Mouse (Mus musculus) ovary, postnatal 10 days (tissue): ENCODE data around the gene Rps3.
"Not testable (repeated sequence)": the region's sequence is repeated elsewhere in the genome, so short reads cannot be mapped to it uniquely, and the experiment has no call there.

Experiments
- DNase-seq: peaks from one replicate; pipeline ENCODE4 v3.0.0; 2022; ENCODE audit warnings: low spot score

The Rps3 gene

DNA sequence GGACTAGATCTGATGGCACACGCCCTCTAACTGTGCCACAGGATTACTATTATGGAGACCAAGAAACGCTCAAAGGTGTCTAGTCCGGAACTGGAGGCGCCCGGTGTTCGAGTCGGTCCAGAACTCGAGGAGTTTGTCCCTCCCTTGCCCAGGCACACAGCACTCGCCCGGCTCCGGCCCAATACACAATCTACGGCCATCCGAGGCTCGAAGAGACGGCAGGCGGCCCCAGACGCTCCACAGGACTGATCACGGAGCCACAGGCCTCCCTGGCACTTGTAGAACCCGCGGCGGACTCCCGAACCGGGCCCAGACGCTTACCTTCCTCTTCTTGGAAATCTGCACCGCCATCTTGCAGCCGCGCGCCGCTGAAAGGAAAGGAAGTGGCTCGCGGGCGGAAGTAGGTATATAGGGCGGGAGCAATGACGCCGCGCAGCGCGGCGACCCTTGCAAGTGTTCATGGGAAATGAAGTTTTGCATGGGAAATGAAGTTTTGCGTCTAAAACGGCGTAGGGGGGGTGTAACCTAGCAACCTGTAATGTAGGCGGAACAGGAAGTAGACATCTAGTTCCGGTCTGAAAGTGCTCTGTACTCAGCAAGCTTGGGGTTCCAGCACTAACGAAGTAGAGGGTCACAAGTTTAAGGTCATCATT, at the start of gene Rps3:
TSS of gene Rps3 (minus strand) at position 468 of the 653 bp plus-strand sequence.
- peak; percentile 86 for DNase-seq

DNA sequence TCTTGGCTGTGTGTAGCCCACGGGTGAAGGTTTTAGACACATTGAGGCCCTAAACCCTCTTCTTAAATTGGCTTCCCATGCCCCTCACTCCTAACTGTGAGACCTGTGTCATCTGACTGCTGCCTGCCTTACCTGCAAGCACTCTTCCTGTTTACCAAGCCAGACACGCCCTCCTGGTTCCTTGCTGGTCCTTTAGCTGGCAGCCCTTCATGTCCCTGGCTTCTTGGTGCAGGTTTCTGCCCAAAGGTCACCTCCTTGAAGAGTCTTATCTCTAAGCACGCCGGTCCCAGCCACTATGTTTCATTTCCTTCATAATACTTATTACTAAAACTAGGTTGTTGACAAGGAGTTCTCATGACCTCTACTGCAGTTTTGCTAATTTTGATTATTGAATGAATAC, 49.0 kb upstream of the Rps3 start:
- no peak for DNase-seq

GRCm38 (mm10) chr7:99531408-99531970, 48.0 kb upstream of the Rps3 start:
- no peak for DNase-seq

DNA sequence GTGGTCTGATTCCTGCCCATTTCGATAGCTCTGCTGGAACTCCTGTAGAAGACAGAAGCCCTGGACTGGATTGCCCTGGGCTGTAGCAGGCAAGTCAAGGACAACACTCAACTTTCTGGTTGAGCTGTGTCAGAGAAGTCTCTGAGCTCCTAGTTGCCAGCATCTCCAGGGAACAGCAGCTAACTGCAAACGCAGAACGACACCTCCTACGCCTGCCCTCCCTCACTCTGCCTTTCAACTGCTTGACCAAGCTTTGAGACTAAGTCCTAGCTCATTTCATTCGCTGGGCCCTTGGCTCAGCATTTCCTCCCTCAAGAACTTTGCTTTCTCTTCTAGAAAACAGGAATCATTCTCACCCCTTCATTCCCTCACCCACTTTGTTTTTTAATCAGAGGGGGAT, 45.9 kb upstream of the Rps3 start:
- no peak for DNase-seq

DNA sequence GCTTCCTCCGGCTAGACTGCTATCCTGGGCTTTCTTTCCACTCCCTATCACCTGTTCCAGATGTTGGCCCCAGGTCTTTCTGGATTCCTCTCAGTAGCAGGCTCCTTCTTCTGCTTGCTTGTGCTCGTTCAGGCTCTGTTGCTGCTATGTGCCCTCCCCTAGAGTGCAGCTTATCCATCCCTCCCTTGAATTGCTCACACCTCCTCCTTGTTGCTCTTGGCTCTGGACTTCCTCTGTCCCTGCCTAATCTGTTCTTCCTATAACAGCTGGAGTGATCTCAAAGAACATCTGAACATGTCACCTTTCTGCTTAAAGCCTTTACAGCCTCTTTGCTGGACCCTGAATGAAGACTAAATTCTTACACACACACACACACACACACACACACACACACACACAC, 45.0 kb upstream of the Rps3 start:
- no peak for DNase-seq

GRCm38 (mm10) chr7:99523837-99524236, 40.3 kb upstream of the Rps3 start:
- no peak for DNase-seq

- DNase-seq = no peak
Observed at GRCm38 (mm10) chr7:99523121-99523520, 39.6 kb upstream of the Rps3 start.

- no peak for DNase-seq
Observed at GRCm38 (mm10) chr7:99518954-99519644, 35.6 kb upstream of the Rps3 start.

DNA sequence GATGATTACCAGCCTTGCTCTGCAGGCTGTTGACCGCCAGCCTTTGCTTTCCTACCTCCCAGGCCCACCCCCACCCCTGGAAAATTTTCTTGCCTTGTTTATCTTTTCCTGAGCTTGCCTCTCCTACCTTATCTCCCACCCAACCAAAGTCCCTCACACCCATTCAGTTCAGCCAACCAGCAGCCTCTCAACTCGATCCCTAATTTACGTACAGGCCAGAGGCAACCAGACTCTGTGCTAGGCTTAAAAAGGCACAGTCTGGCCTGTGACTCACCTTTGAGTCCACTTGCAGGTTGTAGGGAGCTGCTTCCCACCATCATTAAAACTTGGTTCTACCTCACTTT, 33.2 kb upstream of the Rps3 start:
- no peak for DNase-seq

DNA sequence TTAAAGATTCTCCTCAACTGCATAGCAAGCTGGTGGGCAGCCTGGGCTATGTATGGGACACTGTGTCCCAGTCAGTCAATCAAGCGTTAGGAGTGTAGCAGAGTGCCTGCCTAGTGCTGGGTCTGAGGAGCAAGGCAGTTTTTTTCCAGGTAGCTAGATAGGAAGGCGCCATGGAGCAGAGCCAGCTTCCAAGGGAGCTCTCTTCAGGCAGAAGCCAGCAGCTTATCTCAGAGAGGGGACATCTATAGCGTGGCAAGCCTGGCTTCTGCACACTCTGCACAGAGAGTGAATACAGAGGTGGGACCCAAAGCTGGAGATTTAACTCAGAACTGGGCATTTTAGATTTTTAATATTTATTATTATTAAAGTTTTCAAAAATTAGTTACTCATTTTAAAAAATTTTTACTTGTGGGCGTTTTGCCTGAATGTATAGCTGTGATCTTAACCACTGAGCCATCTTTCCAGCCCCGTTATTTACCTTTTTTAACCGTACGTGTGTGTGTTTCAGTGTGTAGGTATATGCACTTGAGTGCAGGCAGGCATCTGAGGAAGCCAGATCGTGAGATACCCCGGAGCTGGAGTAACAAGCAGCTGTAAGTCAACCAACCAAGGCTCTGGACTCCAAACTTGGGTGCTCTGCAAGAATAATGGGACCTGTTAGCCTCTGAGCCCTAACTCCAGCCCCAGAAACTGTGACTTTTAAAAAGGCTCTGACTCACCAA, 32.7 kb upstream of the Rps3 start:
- DNase-seq = no peak

DNA sequence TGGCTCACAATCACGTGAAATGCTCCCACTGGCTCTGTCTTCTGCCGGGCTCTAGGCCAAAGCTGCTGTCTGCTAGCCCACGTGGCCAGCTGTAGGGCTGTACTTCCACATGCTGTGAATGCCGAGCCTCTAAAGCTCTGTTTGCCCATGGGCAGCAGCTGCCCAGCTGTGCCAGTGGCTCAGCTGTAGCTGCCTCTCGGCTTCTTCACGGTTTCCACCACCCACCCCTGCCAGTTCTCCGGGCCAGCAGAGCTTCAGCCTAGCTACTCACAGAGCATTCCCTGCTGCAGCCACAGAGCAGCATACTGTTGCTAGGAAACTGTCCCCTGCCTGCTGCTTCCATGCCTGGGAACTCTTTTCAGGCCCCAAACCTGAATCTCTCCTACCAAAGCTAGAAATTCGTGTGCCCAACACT, 26.6 kb upstream of the Rps3 start:
- DNase-seq = peak; percentile 16

- not testable (repeated sequence) for DNase-seq
Observed at GRCm38 (mm10) chr7:99508187-99508586, 24.6 kb upstream of the Rps3 start.

DNA sequence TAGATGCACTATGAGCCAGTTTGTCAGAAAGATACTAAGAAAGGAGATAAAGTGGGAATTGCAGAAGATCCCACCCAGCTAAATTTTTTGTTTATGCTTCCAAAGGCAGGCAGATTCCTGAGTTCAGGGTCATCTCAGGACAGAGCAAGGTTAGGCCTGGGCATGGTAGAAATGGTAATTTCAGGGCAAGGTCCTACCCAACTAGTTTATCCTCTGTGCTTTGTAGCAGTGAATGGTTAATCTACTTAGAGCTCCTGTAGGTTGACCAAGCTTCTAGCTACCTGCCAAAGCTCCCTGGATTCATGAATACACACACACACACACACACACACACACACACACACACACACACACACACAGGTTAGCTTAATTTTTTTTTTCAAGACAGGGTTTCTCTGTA, 21.0 kb upstream of the Rps3 start:
- DNase-seq = no peak

DNA sequence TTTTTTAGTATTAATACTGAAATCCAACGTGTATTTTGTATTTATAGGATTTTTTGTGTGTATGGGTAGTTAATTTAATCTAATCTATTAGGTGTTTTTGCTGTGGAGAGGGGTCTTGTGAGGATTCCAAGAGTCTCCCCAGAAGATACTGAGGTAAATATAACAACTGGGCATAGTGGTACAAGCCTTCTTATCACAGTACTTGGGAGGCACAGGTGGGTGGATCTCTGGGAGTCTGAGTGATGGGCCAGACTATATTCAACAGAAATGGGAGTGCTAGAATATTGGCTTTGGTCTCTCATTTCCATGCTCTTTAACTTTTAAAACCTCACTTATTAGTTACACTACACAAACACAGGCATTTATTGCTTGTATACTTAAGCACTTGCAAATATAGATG, 17.6 kb upstream of the Rps3 start:
- DNase-seq = no peak

- DNase-seq = no peak
Observed at GRCm38 (mm10) chr7:99500655-99501054, 17.1 kb upstream of the Rps3 start.

- DNase-seq = peak; percentile 41
Observed at GRCm38 (mm10) chr7:99500201-99500600, 16.7 kb upstream of the Rps3 start.

DNA sequence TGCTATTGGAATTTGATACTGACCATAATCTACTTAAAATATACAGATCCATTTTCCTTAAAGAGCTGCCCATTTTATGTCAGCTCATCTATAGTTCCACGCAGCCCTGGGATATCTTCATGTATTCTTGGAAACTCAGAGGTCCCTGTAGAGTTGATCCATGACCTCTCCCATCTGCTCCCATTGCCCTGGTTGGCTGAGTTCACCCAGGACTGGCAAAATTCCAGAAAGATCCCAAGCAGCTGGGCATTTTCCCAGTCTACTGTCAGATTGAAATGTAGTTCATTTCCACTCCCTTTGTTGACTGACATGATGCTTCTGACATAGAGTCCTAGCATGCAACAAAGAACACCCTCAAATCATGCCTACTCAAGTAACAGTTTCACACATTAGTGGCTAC, 15.6 kb upstream of the Rps3 start:
- no peak for DNase-seq

- no peak for DNase-seq
Observed at GRCm38 (mm10) chr7:99489708-99490107, 6.2 kb upstream of the Rps3 start.

- DNase-seq = no peak
Observed at GRCm38 (mm10) chr7:99484679-99485078, 1.1 kb upstream of the Rps3 start.

GRCm38 (mm10) chr7:99483924-99484319, 384 bp upstream of the Rps3 start:
- DNase-seq = no peak

- no peak for DNase-seq
Observed at GRCm38 (mm10) chr7:99482637-99483036, 901 bp downstream of the Rps3 start.

DNA sequence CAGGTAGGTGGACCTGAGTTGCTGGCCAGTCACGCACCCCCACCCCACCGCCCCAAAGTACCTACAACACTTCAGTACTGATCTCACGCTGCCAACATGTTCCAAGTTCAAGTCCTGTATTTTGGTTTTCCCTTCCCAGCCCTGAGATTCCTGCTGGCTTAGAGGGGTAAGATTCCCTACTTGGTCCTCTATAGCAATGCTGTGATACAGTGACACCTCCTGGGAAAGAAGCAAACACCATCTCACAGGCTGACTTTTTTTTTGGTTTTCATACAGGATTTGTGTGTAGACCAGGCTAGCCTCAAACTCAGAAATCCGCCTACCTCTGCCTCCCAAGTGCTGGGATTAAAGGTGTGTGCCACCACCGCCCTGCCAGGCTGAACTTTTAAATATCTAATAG, 6.3 kb downstream of the Rps3 start:
- DNase-seq = no peak

- no peak for DNase-seq
Observed at GRCm38 (mm10) chr7:99476558-99477114, 6.9 kb downstream of the Rps3 start.
